Comparison of ENCODE assay signal across 22 mouse cellular contexts in genomic region chr6:72568736-72569135, GRCm38 (mm10). TPM values are rescaled to one million over a fixed set of nuclear protein-coding genes. Genes with fewer than 3 reads are reported as not detected.
"Had no signal": no experiment of that assay in that cellular context is flagged by ENCODE, and none has a peak within 500 bp of the region (broad histone marks: within the 10 kb centered on the region; RNA-seq: fewer than 3 reads in every experiment).

No protein-coding gene starts in this region.

- H3K9me3 ChIP-seq: midbrain, embryonic 10.5 days; midbrain, embryonic 12.5 days; neural tube, embryonic 13.5 days; neural tube, embryonic 15.5 days had no signal

- DNase-seq: lung, embryonic 14.5 days; lung, postnatal 10 days; lung, postnatal 4 days; midbrain, embryonic 14.5 days; retina, postnatal 1 day; right cerebral cortex, adult 18-20 months; right cerebral cortex, postnatal 25 days; right cerebral cortex, postnatal 4 days; spleen, adult 18-20 months; thymus, adult 18-20 months; thymus, postnatal 14 days; thymus, postnatal 36 days had no signal

- H3K4me3 ChIP-seq: midbrain, embryonic 10.5 days; midbrain, embryonic 12.5 days; myocyte; neural tube, embryonic 13.5 days; neural tube, embryonic 15.5 days had no signal

- H3K4me2 ChIP-seq: lung, embryonic 14.5 days; midbrain, embryonic 12.5 days; neural tube, embryonic 13.5 days; neural tube, embryonic 15.5 days had no signal

- H3K27ac ChIP-seq: midbrain, embryonic 10.5 days; midbrain, embryonic 12.5 days; neural tube, embryonic 13.5 days; neural tube, embryonic 15.5 days had no signal

- H3K9ac ChIP-seq: lung, embryonic 14.5 days; midbrain, embryonic 12.5 days; neural tube, embryonic 13.5 days; neural tube, embryonic 15.5 days had no signal

- H3K27me3 ChIP-seq: midbrain, embryonic 12.5 days; neural tube, embryonic 13.5 days; neural tube, embryonic 15.5 days had no signal

- ATAC-seq: midbrain, embryonic 16.5 days had no signal

RNA-seq across cellular contexts. Expression of gene Sh2d6, which starts 47.2 kb away (rescaled TPM):
- total RNA-seq: megakaryocyte-erythroid progenitor cell, adult 5-6 weeks had no signal
- polyA plus RNA-seq: lung, embryonic 14.5 days; lung, embryonic 16.5 days; neural tube, embryonic 11.5 days; stomach, embryonic 14.5 days had no signal
